23 mouse cellular contexts compared by ENCODE assay signal in genomic region chr16:92500534-92500933, GRCm38 (mm10). TPM values are rescaled to one million over a fixed set of nuclear protein-coding genes. Genes with fewer than 3 reads are reported as not detected.
DNase-seq lines count a peak whose midpoint lies in the region; ATAC-seq and TF ChIP-seq lines count a peak whose summit lies in the region.
"Had no signal": no experiment of that assay in that cellular context is flagged by ENCODE, and none has a peak within 500 bp of the region (broad histone marks: within the 10 kb centered on the region; RNA-seq: fewer than 3 reads in every experiment).

No protein-coding gene starts in this region.

- no peaks in the 10 kb centered on the region for H3K36me3 ChIP-seq in embryonic facial prominence, embryonic 13.5 days
- no peaks in the 10 kb centered on the region for H3K36me3 ChIP-seq in embryonic facial prominence, embryonic 10.5 days (replicated peaks)
- no peaks in the 10 kb centered on the region for H3K36me3 ChIP-seq in lung, postnatal 0 days (ENCODE audit: insufficient read depth, low read length)
- no peaks in the 10 kb centered on the region for H3K36me3 ChIP-seq in stomach, embryonic 15.5 days
- H3K36me3 ChIP-seq: embryonic facial prominence, embryonic 12.5 days; heart, embryonic 10.5 days; hindbrain, embryonic 13.5 days had no signal

- TF ChIP-seq EP300 in lung, postnatal 0 days (IDR thresholded peaks at IDR 0.05) = no peak

- no peak for ATAC-seq in embryonic facial prominence, embryonic 13.5 days (ENCODE audit: insufficient number of reproducible peaks, insufficient read depth, low FRiP score, low TSS enrichment, low read depth)
- no peak for ATAC-seq in lung, postnatal 0 days
- ATAC-seq in stomach, embryonic 15.5 days (ENCODE audit: insufficient read depth, low FRiP score, low read depth) = no peak
- ATAC-seq: forebrain, embryonic 13.5 days had no signal

- H3K27me3 ChIP-seq in embryonic facial prominence, embryonic 13.5 days = peaks cover 63% of the 10 kb centered on the region
- peaks cover 63% of the 10 kb centered on the region for H3K27me3 ChIP-seq in embryonic facial prominence, embryonic 10.5 days (replicated peaks; ENCODE audit: low read depth, poor library complexity, severe bottlenecking)
- H3K27me3 ChIP-seq in lung, postnatal 0 days (replicated peaks; ENCODE audit: insufficient read depth, low read length) = no peaks in the 10 kb centered on the region
- H3K27me3 ChIP-seq in stomach, embryonic 15.5 days (replicated peaks) = peaks cover 22% of the 10 kb centered on the region

- WGBS in embryonic facial prominence, embryonic 13.5 days = 74% methylated on average over 8 of the region's 8 CpGs
- WGBS in embryonic facial prominence, embryonic 10.5 days = 84% methylated on average over 8 of the region's 8 CpGs
- 55% methylated on average over 8 of the region's 8 CpGs for WGBS in lung, postnatal 0 days
- WGBS in stomach, embryonic 15.5 days = 71% methylated on average over 8 of the region's 8 CpGs

- intact Hi-C loops in heart, postnatal 14 days (cut with DNase I) = no loop called here

- H3K9ac ChIP-seq in embryonic facial prominence, embryonic 13.5 days = no peak overlapping the region
- no peak overlapping the region for H3K9ac ChIP-seq in lung, postnatal 0 days (replicated peaks; ENCODE audit: low read depth)
- H3K9ac ChIP-seq in stomach, embryonic 15.5 days = no peak overlapping the region
- H3K9ac ChIP-seq: embryonic facial prominence, embryonic 12.5 days; forebrain, embryonic 13.5 days; hindbrain, embryonic 13.5 days had no signal

- no peak for DNase-seq in embryonic facial prominence, embryonic 10.5 days (ENCODE audit: low spot score)
- no peak for DNase-seq in lung, postnatal 0 days (ENCODE audit: low spot score)
- DNase-seq in lung, postnatal 36 days = no peak
- DNase-seq in layer of hippocampus, adult 11-12 months (ENCODE audit: low spot score) = no peak
- no peak for DNase-seq in layer of hippocampus, adult 18-20 months (ENCODE audit: low spot score in 2 of 2)
- no peak for DNase-seq in heart, postnatal 14 days
- DNase-seq: adrenal gland, postnatal 10 days; B cell, adult 2 months; cerebellum, adult 11 months; cerebellum, adult 8-10 months; cerebellum, postnatal 14 days; embryo, embryonic 11 days; heart, adult 18-20 months; heart, postnatal 10 days had no signal

- no peak for TF ChIP-seq CTCF in lung, postnatal 0 days (IDR thresholded peaks at IDR 0.05)

- peaks cover 20% of the 10 kb centered on the region for H3K4me1 ChIP-seq in embryonic facial prominence, embryonic 13.5 days
- peaks cover 22% of the 10 kb centered on the region for H3K4me1 ChIP-seq in embryonic facial prominence, embryonic 10.5 days
- H3K4me1 ChIP-seq in lung, postnatal 0 days (ENCODE audit: insufficient read depth, low read depth, low read length) = 0 out of 2 replicates have a peak, but pooled peaks cover 3% of the 10 kb centered on the region
- H3K4me1 ChIP-seq in stomach, embryonic 15.5 days = peaks cover 16% of the 10 kb centered on the region

- H3K27ac ChIP-seq in embryonic facial prominence, embryonic 13.5 days = no peak overlapping the region
- H3K27ac ChIP-seq in embryonic facial prominence, embryonic 10.5 days (replicated peaks) = no peak overlapping the region
- H3K27ac ChIP-seq in lung, postnatal 0 days (ENCODE audit: low read length) = no peak overlapping the region
- H3K27ac ChIP-seq in stomach, embryonic 15.5 days = no peak overlapping the region
- H3K27ac ChIP-seq: embryonic facial prominence, embryonic 12.5 days; forebrain, embryonic 13.5 days; heart, embryonic 10.5 days; hindbrain, embryonic 13.5 days had no signal

- 0 out of 2 replicates have a peak overlapping the region, but pooled peaks have one; percentile 9 for H3K4me2 ChIP-seq in embryonic facial prominence, embryonic 13.5 days
- 0 out of 2 replicates have a peak overlapping the region, but pooled peaks have one; percentile 3 for H3K4me2 ChIP-seq in lung, postnatal 0 days (replicated peaks; ENCODE audit: low read depth, low read length)
- H3K4me2 ChIP-seq in stomach, embryonic 15.5 days = peak overlapping the region; percentile 91
- H3K4me2 ChIP-seq: embryonic facial prominence, embryonic 12.5 days; forebrain, embryonic 13.5 days; hindbrain, embryonic 13.5 days had no signal

- H3K9me3 ChIP-seq in embryonic facial prominence, embryonic 13.5 days = no peaks in the 10 kb centered on the region
- H3K9me3 ChIP-seq in embryonic facial prominence, embryonic 10.5 days = no peaks in the 10 kb centered on the region
- H3K9me3 ChIP-seq in lung, postnatal 0 days (ENCODE audit: low read length) = no peaks in the 10 kb centered on the region
- H3K9me3 ChIP-seq in stomach, embryonic 15.5 days = no peaks in the 10 kb centered on the region
- H3K9me3 ChIP-seq: embryonic facial prominence, embryonic 12.5 days; forebrain, embryonic 13.5 days; heart, embryonic 10.5 days; hindbrain, embryonic 13.5 days had no signal

- H3K4me3 ChIP-seq in embryonic facial prominence, embryonic 13.5 days = no peak overlapping the region
- no peak overlapping the region for H3K4me3 ChIP-seq in embryonic facial prominence, embryonic 10.5 days
- H3K4me3 ChIP-seq in lung, postnatal 0 days (ENCODE audit: low read depth, low read length) = no peak overlapping the region
- no peak overlapping the region; the same call in 1 of the 2 replicates for H3K4me3 ChIP-seq in stomach, embryonic 15.5 days (replicated peaks)
- H3K4me3 ChIP-seq: embryonic facial prominence, embryonic 12.5 days; forebrain, embryonic 13.5 days; heart, embryonic 10.5 days; hindbrain, embryonic 13.5 days had no signal

RNA-seq across cellular contexts. Expression of gene Clic6, which starts 15.0 kb away (rescaled TPM):
- polyA plus RNA-seq in embryonic facial prominence, embryonic 13.5 days (2015; fragmentation: Nextera tagmentation; extraction: Ambion mirVana) = 3.0 and 3.8 TPM in 2 replicates
- polyA plus RNA-seq in embryonic facial prominence, embryonic 10.5 days (2016; fragmentation: Nextera tagmentation; extraction: Ambion mirVana) = 5.0 and 5.6 TPM in 2 replicates
- polyA plus RNA-seq in lung, postnatal 0 days (2015; fragmentation: Nextera tagmentation; extraction: Ambion mirVana) = 14.5 and 16.4 TPM in 2 replicates
- 38.5 and 43.9 TPM in 2 replicates for polyA plus RNA-seq in stomach, embryonic 15.5 days (2015; fragmentation: Nextera tagmentation; extraction: Ambion mirVana)
- 1 to 10 TPM; 3.1 to 4.1 TPM for total RNA-seq in layer of hippocampus, adult 18-20 months (2021)
- total RNA-seq in heart, postnatal 14 days (2021) = under 1 TPM; 0.07 to 0.93 TPM
- total RNA-seq: common myeloid progenitor, adult 5-6 weeks; hematopoietic stem cell, adult 5-6 weeks; MEL had no signal

RNA-seq across cellular contexts. Expression of gene Rcan1, which starts 29.9 kb away (rescaled TPM):
- polyA plus RNA-seq in embryonic facial prominence, embryonic 13.5 days (2015; fragmentation: Nextera tagmentation; extraction: Ambion mirVana) = 34.9 and 37.2 TPM in 2 replicates
- polyA plus RNA-seq in embryonic facial prominence, embryonic 10.5 days (2016; fragmentation: Nextera tagmentation; extraction: Ambion mirVana) = 32.8 and 38.2 TPM in 2 replicates
- 54.7 and 56.1 TPM in 2 replicates for polyA plus RNA-seq in lung, postnatal 0 days (2015; fragmentation: Nextera tagmentation; extraction: Ambion mirVana)
- 24.5 TPM in 2 replicates for polyA plus RNA-seq in stomach, embryonic 15.5 days (2015; fragmentation: Nextera tagmentation; extraction: Ambion mirVana)
- total RNA-seq in layer of hippocampus, adult 18-20 months (2021) = 10 to 100 TPM; 46.9 to 48.9 TPM
- total RNA-seq in heart, postnatal 14 days (2021) = 10 to 100 TPM; 52.4 to 69.3 TPM

Comparison
In these comparisons a context has a peak if more than half of its experiments do, and no peak if none do; other contexts are left out.
1. H3K4me2 ChIP-seq: peak in every context shown above with its lines; median percentile 91 in stomach, embryonic 15.5 days; 9 in embryonic facial prominence, embryonic 13.5 days; 3 in lung, postnatal 0 days.